Mouse (Mus musculus): ENCODE measurements at regions not wholly inside any gene's neighbourhood (a gene's known extent, or its start where the extent isn't known, plus 50 kb on each side); places are given as distances from the start of the nearest gene placed in this dataset.

DNA sequence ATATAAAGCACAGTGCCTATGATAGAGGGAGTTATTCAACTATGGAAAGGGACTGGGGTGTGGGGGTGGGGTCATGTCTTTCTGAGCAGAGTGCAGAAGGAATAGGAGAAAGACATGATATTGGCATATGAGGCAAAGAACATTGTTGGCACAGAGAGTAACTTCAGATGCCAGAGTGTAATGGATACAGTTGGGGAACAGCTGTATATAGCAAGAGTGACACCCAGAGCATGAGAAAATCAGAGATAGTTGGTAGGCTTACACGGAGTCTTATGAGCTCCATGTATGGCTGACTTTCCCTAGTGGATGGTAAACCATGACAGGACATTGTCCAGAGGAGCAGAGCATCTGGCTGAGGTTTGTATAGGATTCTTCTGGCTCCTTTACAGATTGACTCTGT, 61.2 kb upstream of the Mroh9 start:
- Histone ChIP-seq H3K27ac (ENCODE audit: insufficient read depth, low read length) (no peak overlapping the region), H3K4me3 (replicated peaks; ENCODE audit: insufficient read depth, low read depth, low read length) (no peak overlapping the region), H3K27me3 (ENCODE audit: control insufficient read depth, insufficient read depth, low read length) (no peaks in the 10 kb centered on the region), H3K4me1 (ENCODE audit: control insufficient read depth, insufficient read depth, low read length) (no peaks in the 10 kb centered on the region)
- 48% methylated on average over 1 of the region's 1 CpGs for WGBS
- no peak for DNase-seq
- TF ChIP-seq CTCF (IDR thresholded peaks at IDR 0.05; ENCODE audit: borderline replicate concordance, insufficient read depth, low read depth, low read length), result no peak
- TF ChIP-seq POLR2A (IDR thresholded peaks at IDR 0.05; ENCODE audit: borderline replicate concordance, insufficient read depth, low read length), result no peak

- H3K4me1 ChIP-seq (ENCODE audit: control insufficient read depth, insufficient read depth, low read length), result no peaks in the 10 kb centered on the region
- H3K27ac ChIP-seq (ENCODE audit: insufficient read depth, low read length), result no peak overlapping the region
- H3K4me3 ChIP-seq (replicated peaks; ENCODE audit: insufficient read depth, low read depth, low read length), result no peak overlapping the region
- 79% methylated on average over 1 of the region's 1 CpGs for WGBS
- DNase-seq, result no peak
- TF ChIP-seq POLR2A (IDR thresholded peaks at IDR 0.05; ENCODE audit: borderline replicate concordance, insufficient read depth, low read length) (no peak), CTCF (IDR thresholded peaks at IDR 0.05; ENCODE audit: borderline replicate concordance, insufficient read depth, low read depth, low read length) (no peak)
- H3K27me3 ChIP-seq (ENCODE audit: control insufficient read depth, insufficient read depth, low read length), result no peaks in the 10 kb centered on the region
Measured at GRCm38 (mm10) chr1:163143113-163143512, 57.6 kb upstream of the Mroh9 start.

GRCm38 (mm10) chr1:163141471-163141870, 56.0 kb upstream of the Mroh9 start:
- H3K4me1 ChIP-seq (ENCODE audit: control insufficient read depth, insufficient read depth, low read length), result no peaks in the 10 kb centered on the region
- no peaks in the 10 kb centered on the region for H3K27me3 ChIP-seq (ENCODE audit: control insufficient read depth, insufficient read depth, low read length)
- TF ChIP-seq CTCF (IDR thresholded peaks at IDR 0.05; ENCODE audit: borderline replicate concordance, insufficient read depth, low read depth, low read length) (no peak), POLR2A (IDR thresholded peaks at IDR 0.05; ENCODE audit: borderline replicate concordance, insufficient read depth, low read length) (no peak)
- H3K4me3 ChIP-seq (replicated peaks; ENCODE audit: insufficient read depth, low read depth, low read length), result no peak overlapping the region
- 70% methylated on average over 1 of the region's 1 CpGs for whole genome bisulfite sequencing
- no peak for DNase-seq
- no peak overlapping the region for H3K27ac ChIP-seq (ENCODE audit: insufficient read depth, low read length)

- 60% methylated on average over 1 of the region's 1 CpGs for WGBS
- Histone ChIP-seq H3K27me3 (ENCODE audit: control insufficient read depth, insufficient read depth, low read length) (no peaks in the 10 kb centered on the region), H3K27ac (ENCODE audit: insufficient read depth, low read length) (no peak overlapping the region), H3K4me1 (ENCODE audit: control insufficient read depth, insufficient read depth, low read length) (no peaks in the 10 kb centered on the region), H3K4me3 (replicated peaks; ENCODE audit: insufficient read depth, low read depth, low read length) (no peak overlapping the region)
- no peak for DNase-seq
- TF ChIP-seq POLR2A (IDR thresholded peaks at IDR 0.05; ENCODE audit: borderline replicate concordance, insufficient read depth, low read length) (no peak), CTCF (IDR thresholded peaks at IDR 0.05; ENCODE audit: borderline replicate concordance, insufficient read depth, low read depth, low read length) (no peak)
Measured at GRCm38 (mm10) chr1:163138179-163138578, 52.7 kb upstream of the Mroh9 start.
